Mouse (Mus musculus) embryonic stem cell, embryonic (primary cell): ENCODE data around the gene Tff1.

Source experiments
- CTCF ChIA-PET, 4 experiments: fragments of 300-600 bp in 2 of 4; fragments of 350-600 bp in 2 of 4; sonication (Branson Sonifier 250); formaldehyde crosslinking; loops; one replicate each; lab custom pipeline; 2022; ENCODE audit warnings: inconsistent platforms in 2 of 4; lab: Charles Lee
- POLR2A ChIA-PET, 4 experiments: fragments of 300-600 bp in 2 of 4; fragments of 350-600 bp in 2 of 4; sonication (Branson Sonifier 250); formaldehyde crosslinking; loops; one replicate each; lab custom pipeline; 2022; ENCODE audit warnings: antibody characterized with exemption in 4 of 4, inconsistent platforms in 1 of 4; lab: Charles Lee

Tff1 gene

GRCm38 (mm10) chr17:31176321-31176720, 11.2 kb upstream of the Tff1 start:
- POLR2A ChIA-PET: interaction anchor here in 1 of 4 experiments (0.6 kb wide), 1 partner anchor 110 kb away, joined by 3 read pairs; the partner anchor contains the start of gene Slc37a1
- CTCF ChIA-PET: no interaction called here

- CTCF ChIA-PET: interaction anchor here in 2 of 4 experiments (0.6 to 1.5 kb wide), 3 partner anchors 23 to 79 kb away, joined by 3 to 5 read pairs (median 3); no protein-coding TSS in a partner anchor
- POLR2A ChIA-PET: interaction anchor here in 2 of 4 experiments (0.7 to 1.6 kb wide), 2 partner anchors 10 to 189 kb away, joined by 3 read pairs; no protein-coding TSS in a partner anchor
Observed at GRCm38 (mm10) chr17:31169796-31170195, 4.7 kb upstream of the Tff1 start.

GRCm38 (mm10) chr17:31163821-31164220, 1.3 kb downstream of the Tff1 start:
- CTCF ChIA-PET: interaction anchor here in 3 of 4 experiments (0.6 to 1.0 kb wide), 4 partner anchors 26 to 152 kb away, joined by 3 read pairs; no protein-coding TSS in a partner anchor
- POLR2A ChIA-PET: no interaction called here

- ChIA-PET POLR2A (no interaction called here), CTCF (interaction anchor here in 2 of 4 experiments (0.6 to 1.0 kb wide), 2 partner anchors 80 to 151 kb away, joined by 3 to 4 read pairs; no protein-coding TSS in a partner anchor)
Observed at GRCm38 (mm10) chr17:31162607-31163006, 2.5 kb downstream of the Tff1 start.

- ChIA-PET POLR2A (interaction anchor here in 1 of 4 experiments (0.5 to 1.0 kb wide), 2 partner anchors 10 to 55 kb away, joined by 3 read pairs; no protein-coding TSS in a partner anchor), CTCF (interaction anchor here in 1 of 4 experiments (1.4 kb wide), 1 partner anchor 41 kb away, joined by 3 read pairs; no protein-coding TSS in a partner anchor)
Observed at GRCm38 (mm10) chr17:31160291-31160690, 4.8 kb downstream of the Tff1 start.

- ChIA-PET POLR2A (interaction anchor here in 2 of 4 experiments (1.0 to 1.4 kb wide), 4 partner anchors 35 to 97 kb away, joined by 3 to 5 read pairs (median 4); no protein-coding TSS in a partner anchor), CTCF (interaction anchor here in 2 of 4 experiments (0.5 to 1.2 kb wide), 7 partner anchors 11 to 150 kb away, joined by 3 to 5 read pairs (median 4); partner anchors contain the start of gene Tff2 (in 1 of the 2))
Observed at GRCm38 (mm10) chr17:31157921-31158320, 7.2 kb downstream of the Tff1 start.

- ChIA-PET POLR2A (interaction anchor here in 1 of 4 experiments (0.7 kb wide), 1 partner anchor 12 kb away, joined by 3 read pairs; no protein-coding TSS in a partner anchor), CTCF (no interaction called here)
Observed at GRCm38 (mm10) chr17:31153785-31154184, 11.3 kb downstream of the Tff1 start.

- CTCF ChIA-PET: interaction anchor here in 1 of 4 experiments (1.4 kb wide), 1 partner anchor 15 kb away, joined by 8 read pairs; no protein-coding TSS in a partner anchor
- POLR2A ChIA-PET: interaction anchor here in 1 of 4 experiments (0.7 kb wide), 1 partner anchor 11 kb away, joined by 3 read pairs; no protein-coding TSS in a partner anchor
Observed at GRCm38 (mm10) chr17:31152966-31153499, 12.0 kb downstream of the Tff1 start.

- CTCF ChIA-PET: interaction anchor here in 1 of 4 experiments (1.0 to 1.4 kb wide), 2 partner anchors 14 to 40 kb away, joined by 3 to 8 read pairs; no protein-coding TSS in a partner anchor
- POLR2A ChIA-PET: interaction anchor here in 1 of 4 experiments (0.6 kb wide), 1 partner anchor 504 kb away, joined by 5 read pairs; no protein-coding TSS in a partner anchor
Observed at GRCm38 (mm10) chr17:31152512-31152911, 12.6 kb downstream of the Tff1 start.

- POLR2A ChIA-PET: interaction anchor here in 2 of 4 experiments (0.7 kb wide), 2 partner anchors 119 to 370 kb away, joined by 3 to 6 read pairs; no protein-coding TSS in a partner anchor
Observed at GRCm38 (mm10) chr17:31145998-31146397, 19.1 kb downstream of the Tff1 start.

GRCm38 (mm10) chr17:31144040-31145037, 20.7 kb downstream of the Tff1 start, which contains the start of gene Tff2:
TSS of gene Tff2 (minus strand) at chr17:31144282.
- CTCF ChIA-PET: interaction anchor here in 1 of 4 experiments (1.1 to 1.2 kb wide), 2 partner anchors 14 to 117 kb away, joined by 3 read pairs; no protein-coding TSS in a partner anchor
- POLR2A ChIA-PET: no interaction called here

More at GRCm38 (mm10) chr17:31145998-31146397, 19.1 kb downstream of the Tff1 start:
- CTCF ChIA-PET: interaction anchor here in 1 of 4 experiments (1.3 kb wide), 1 partner anchor 94 kb away, joined by 3 read pairs; no protein-coding TSS in a partner anchor

- ChIA-PET CTCF (interaction anchor here in 1 of 4 experiments (0.6 to 1.0 kb wide), 2 partner anchors 16 to 20 kb away, joined by 3 to 6 read pairs; no protein-coding TSS in a partner anchor), POLR2A (interaction anchor here in 1 of 4 experiments (0.6 kb wide), 1 partner anchor 11 kb away, joined by 3 read pairs; no protein-coding TSS in a partner anchor)
Observed at GRCm38 (mm10) chr17:31142116-31142515, 23.0 kb downstream of the Tff1 start.

- CTCF ChIA-PET: interaction anchor here (0.6 to 1.7 kb wide), 37 partner anchors 9 to 1131 kb away, joined by 3 to 11 read pairs (median 3); no protein-coding TSS in a partner anchor
Observed at GRCm38 (mm10) chr17:31138398-31138797, 26.7 kb downstream of the Tff1 start.

GRCm38 (mm10) chr17:31136821-31137220, 28.3 kb downstream of the Tff1 start:
- CTCF ChIA-PET: interaction anchor here in 3 of 4 experiments (0.6 to 0.7 kb wide), 4 partner anchors 95 to 1476 kb away, joined by 3 to 8 read pairs (median 4); no protein-coding TSS in a partner anchor

More at GRCm38 (mm10) chr17:31138398-31138797, 26.7 kb downstream of the Tff1 start:
- POLR2A ChIA-PET: no interaction called here

GRCm38 (mm10) chr17:31136291-31136690, 28.8 kb downstream of the Tff1 start:
- POLR2A ChIA-PET: interaction anchor here in 1 of 4 experiments (0.6 kb wide), 1 partner anchor 85 kb away, joined by 3 read pairs; no protein-coding TSS in a partner anchor
- CTCF ChIA-PET: interaction anchor here (0.6 to 0.7 kb wide), 6 partner anchors 12 to 1475 kb away, joined by 3 to 8 read pairs (median 4); no protein-coding TSS in a partner anchor

More at GRCm38 (mm10) chr17:31136821-31137220, 28.3 kb downstream of the Tff1 start:
- POLR2A ChIA-PET: no interaction called here

GRCm38 (mm10) chr17:31134913-31135312, 30.2 kb downstream of the Tff1 start:
- ChIA-PET POLR2A (no interaction called here), CTCF (interaction anchor here in 2 of 4 experiments (0.5 to 2.3 kb wide), 5 partner anchors 13 to 162 kb away, joined by 3 to 7 read pairs (median 3); no protein-coding TSS in a partner anchor)

- ChIA-PET CTCF (interaction anchor here in 1 of 4 experiments (1.0 to 2.3 kb wide), 2 partner anchors 12 to 117 kb away, joined by 3 to 7 read pairs; no protein-coding TSS in a partner anchor), POLR2A (no interaction called here)
Observed at GRCm38 (mm10) chr17:31133776-31134175, 31.3 kb downstream of the Tff1 start.
